Mouse (Mus musculus): Measurements from ENCODE around the gene Gstk1. TPM values are rescaled to one million over a fixed set of nuclear protein-coding genes. Genes with fewer than 3 reads are reported as not detected.

Gstk1 gene
- polyA plus RNA-seq, 1 experiment = 14.8 TPM

DNA sequence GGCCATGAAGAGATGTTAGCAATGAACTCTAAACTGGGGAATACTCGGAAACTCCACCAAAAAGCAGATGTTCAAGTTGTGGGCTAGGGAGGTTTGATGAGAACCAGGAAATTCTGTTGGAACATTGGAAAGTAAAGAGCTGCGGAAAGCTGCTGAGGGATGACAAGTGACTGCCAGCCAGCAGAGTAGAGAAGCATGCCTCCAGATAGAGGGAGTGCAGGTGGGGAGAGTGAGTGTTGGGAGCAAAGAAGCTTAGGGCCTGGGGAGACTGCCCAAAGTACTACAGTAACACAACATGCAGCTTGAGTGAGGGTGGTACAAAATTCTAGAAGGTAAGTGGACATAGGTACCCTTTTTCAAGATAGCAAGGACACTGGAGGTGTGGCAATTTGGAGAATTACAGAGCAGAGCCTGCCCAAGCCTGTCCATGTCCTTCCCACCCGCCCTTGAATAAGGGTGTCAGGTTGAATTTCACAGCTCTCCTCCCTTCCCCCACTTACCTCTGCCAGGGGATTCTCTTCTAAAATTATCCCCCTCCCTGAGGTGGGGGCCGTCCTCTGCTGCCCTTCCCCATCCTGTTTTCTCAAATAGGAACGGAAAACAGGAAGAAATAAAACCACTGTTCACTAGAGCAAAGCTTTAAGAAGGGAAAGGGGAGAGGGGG, 37.3 kb downstream of the Gstk1 start:
- Histone ChIP-seq H3K4me1 (ENCODE audit: control insufficient read depth, insufficient read depth, low read length) (no peaks in the 10 kb centered on the region), H3K9ac (ENCODE audit: low read depth, poor library complexity, severe bottlenecking) (no peak overlapping the region), H3K27ac (ENCODE audit: insufficient read depth, low read length) (no peak overlapping the region), H3K4me3 (ENCODE audit: low read depth, low read length) (no peak overlapping the region), H3K36me3 (ENCODE audit: control insufficient read depth, insufficient read depth, low read length, poor library complexity, severe bottlenecking) (peaks cover 51% of the 10 kb centered on the region), H3K9me3 (replicated peaks; ENCODE audit: control insufficient read depth, insufficient read depth, low read length, poor library complexity, severe bottlenecking) (no peaks in the 10 kb centered on the region), H3K27me3 (ENCODE audit: control insufficient read depth, insufficient read depth, low read length, poor library complexity, severe bottlenecking) (no peaks in the 10 kb centered on the region)
- no peak for TF ChIP-seq POLR2A (IDR thresholded peaks at IDR 0.05; ENCODE audit: insufficient read depth, low read length)
- no peak for TF ChIP-seq EP300 (IDR thresholded peaks at IDR 0.05; ENCODE audit: insufficient read depth, low read depth, low read length)
- no peak for TF ChIP-seq CTCF (IDR thresholded peaks at IDR 0.05; ENCODE audit: low read depth, low read length)

DNA sequence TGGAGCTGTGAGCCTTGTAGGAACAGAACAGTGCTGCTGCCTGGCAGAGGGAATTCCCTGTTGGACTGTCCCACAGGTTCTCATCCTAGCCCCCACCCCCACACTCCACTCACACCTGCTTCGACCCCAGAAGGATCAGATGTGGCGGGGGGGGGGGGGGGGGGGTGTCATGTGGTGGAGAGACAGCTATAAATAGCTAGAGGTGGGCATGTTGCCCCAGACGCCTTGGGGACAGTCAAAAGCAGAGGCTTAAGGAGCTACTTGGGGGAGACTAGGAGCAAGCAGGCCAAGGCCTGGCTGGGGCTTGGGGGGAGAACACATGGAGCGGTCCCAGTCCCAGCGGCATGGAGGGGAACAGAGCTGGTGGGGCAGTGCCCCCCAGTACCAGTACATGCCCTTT, 40.7 kb downstream of the Gstk1 start, which contains the start of gene Clcn1:
Clcn1 (plus strand) TSS at position 238 of the 400 bp plus-strand sequence.
- Histone ChIP-seq H3K27ac (ENCODE audit: insufficient read depth, low read length) (no peak within 1 kb of the TSS), H3K9me3 (replicated peaks; ENCODE audit: control insufficient read depth, insufficient read depth, low read length, poor library complexity, severe bottlenecking) (no peaks in the 10 kb centered on the region), H3K4me3 (ENCODE audit: low read depth, low read length) (no peak within 1 kb of the TSS), H3K27me3 (ENCODE audit: control insufficient read depth, insufficient read depth, low read length, poor library complexity, severe bottlenecking) (no peaks in the 10 kb centered on the region), H3K9ac (ENCODE audit: low read depth, poor library complexity, severe bottlenecking) (no peak within 1 kb of the TSS), H3K36me3 (ENCODE audit: control insufficient read depth, insufficient read depth, low read length, poor library complexity, severe bottlenecking) (peaks cover 19% of the 10 kb centered on the region), H3K4me1 (ENCODE audit: control insufficient read depth, insufficient read depth, low read length) (no peaks in the 10 kb centered on the region)
- TF ChIP-seq EP300 (IDR thresholded peaks at IDR 0.05; ENCODE audit: insufficient read depth, low read depth, low read length) = no peak
- no peak for TF ChIP-seq CTCF (IDR thresholded peaks at IDR 0.05; ENCODE audit: low read depth, low read length)
- no peak for TF ChIP-seq POLR2A (IDR thresholded peaks at IDR 0.05; ENCODE audit: insufficient read depth, low read length)

DNA sequence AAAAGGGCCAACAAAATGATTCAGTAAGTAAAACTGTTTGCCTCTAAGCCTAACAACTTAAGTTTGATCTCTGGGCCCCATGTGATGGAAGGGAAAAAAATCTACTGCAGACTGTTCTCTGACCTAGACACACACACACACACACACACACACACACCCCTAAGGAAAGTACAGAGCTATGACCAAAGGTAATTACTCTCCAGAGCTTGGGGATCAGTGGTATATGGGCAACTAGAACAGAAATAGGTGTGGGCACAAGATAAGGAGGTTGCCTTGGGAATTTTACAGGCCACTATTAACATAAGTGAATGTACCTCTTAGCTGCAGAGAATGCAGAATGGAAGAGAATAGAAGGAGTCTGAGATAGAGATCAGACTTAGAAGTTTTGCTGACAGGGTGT, 41.8 kb downstream of the Gstk1 start:
- no peak overlapping the region for H3K27ac ChIP-seq (ENCODE audit: insufficient read depth, low read length)
- no peak overlapping the region for H3K4me3 ChIP-seq (ENCODE audit: low read depth, low read length)
- H3K9ac ChIP-seq (ENCODE audit: low read depth, poor library complexity, severe bottlenecking) = no peak overlapping the region
- TF ChIP-seq CTCF (IDR thresholded peaks at IDR 0.05; ENCODE audit: low read depth, low read length) (no peak), POLR2A (IDR thresholded peaks at IDR 0.05; ENCODE audit: insufficient read depth, low read length) (no peak), EP300 (IDR thresholded peaks at IDR 0.05; ENCODE audit: insufficient read depth, low read depth, low read length) (no peak)
- H3K27me3 ChIP-seq (ENCODE audit: control insufficient read depth, insufficient read depth, low read length, poor library complexity, severe bottlenecking) = no peaks in the 10 kb centered on the region
- no peaks in the 10 kb centered on the region for H3K4me1 ChIP-seq (ENCODE audit: control insufficient read depth, insufficient read depth, low read length)
- peaks cover 10% of the 10 kb centered on the region for H3K36me3 ChIP-seq (ENCODE audit: control insufficient read depth, insufficient read depth, low read length, poor library complexity, severe bottlenecking)
- H3K9me3 ChIP-seq (replicated peaks; ENCODE audit: control insufficient read depth, insufficient read depth, low read length, poor library complexity, severe bottlenecking) = no peaks in the 10 kb centered on the region

- Histone ChIP-seq H3K27ac (ENCODE audit: insufficient read depth, low read length) (no peak overlapping the region), H3K4me1 (ENCODE audit: control insufficient read depth, insufficient read depth, low read length) (no peaks in the 10 kb centered on the region), H3K27me3 (ENCODE audit: control insufficient read depth, insufficient read depth, low read length, poor library complexity, severe bottlenecking) (no peaks in the 10 kb centered on the region), H3K9ac (ENCODE audit: low read depth, poor library complexity, severe bottlenecking) (no peak overlapping the region), H3K9me3 (replicated peaks; ENCODE audit: control insufficient read depth, insufficient read depth, low read length, poor library complexity, severe bottlenecking) (no peaks in the 10 kb centered on the region), H3K36me3 (ENCODE audit: control insufficient read depth, insufficient read depth, low read length, poor library complexity, severe bottlenecking) (0 out of 2 replicates have a peak, but pooled peaks cover 2% of the 10 kb centered on the region), H3K4me3 (ENCODE audit: low read depth, low read length) (no peak overlapping the region)
- TF ChIP-seq CTCF (IDR thresholded peaks at IDR 0.05; ENCODE audit: low read depth, low read length) (no peak), POLR2A (IDR thresholded peaks at IDR 0.05; ENCODE audit: insufficient read depth, low read length) (no peak), EP300 (IDR thresholded peaks at IDR 0.05; ENCODE audit: insufficient read depth, low read depth, low read length) (no peak)
Measured at GRCm38 (mm10) chr6:42293327-42293726, 47.6 kb downstream of the Gstk1 start.

GRCm38 (mm10) chr6:42295549-42296094, 49.9 kb downstream of the Gstk1 start:
- H3K9me3 ChIP-seq (replicated peaks; ENCODE audit: control insufficient read depth, insufficient read depth, low read length, poor library complexity, severe bottlenecking) = no peaks in the 10 kb centered on the region
- TF ChIP-seq EP300 (IDR thresholded peaks at IDR 0.05; ENCODE audit: insufficient read depth, low read depth, low read length) (no peak), POLR2A (IDR thresholded peaks at IDR 0.05; ENCODE audit: insufficient read depth, low read length) (no peak), CTCF (IDR thresholded peaks at IDR 0.05; ENCODE audit: low read depth, low read length) (no peak)
- H3K4me3 ChIP-seq (ENCODE audit: low read depth, low read length) = no peak overlapping the region
- no peaks in the 10 kb centered on the region for H3K4me1 ChIP-seq (ENCODE audit: control insufficient read depth, insufficient read depth, low read length)
- H3K9ac ChIP-seq (ENCODE audit: low read depth, poor library complexity, severe bottlenecking) = no peak overlapping the region
- H3K27me3 ChIP-seq (ENCODE audit: control insufficient read depth, insufficient read depth, low read length, poor library complexity, severe bottlenecking) = no peaks in the 10 kb centered on the region
- no peak overlapping the region for H3K27ac ChIP-seq (ENCODE audit: insufficient read depth, low read length)
- H3K36me3 ChIP-seq (ENCODE audit: control insufficient read depth, insufficient read depth, low read length, poor library complexity, severe bottlenecking) = 0 out of 2 replicates have a peak, but pooled peaks cover 2% of the 10 kb centered on the region

DNA sequence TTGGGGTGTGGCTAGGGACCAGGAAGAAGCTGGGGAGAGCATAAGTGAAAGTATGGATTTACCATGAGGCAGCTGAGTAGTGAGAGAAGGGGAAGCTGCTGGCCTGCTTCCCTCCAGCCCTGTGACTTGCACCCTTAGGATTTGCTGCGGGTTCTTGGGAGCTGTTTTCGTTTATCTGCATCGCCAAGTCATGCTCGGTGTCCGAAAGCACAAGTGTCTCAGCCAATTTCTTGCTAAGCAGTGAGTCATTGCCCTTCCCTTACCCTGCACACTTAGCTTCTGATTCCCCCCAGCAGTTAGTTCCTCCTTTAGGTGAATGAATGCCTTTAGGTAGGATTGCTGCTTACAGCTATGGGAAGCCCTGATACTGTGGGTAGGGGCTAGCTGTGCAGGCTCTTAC, 53.6 kb downstream of the Gstk1 start:
- Histone ChIP-seq H3K27ac (ENCODE audit: insufficient read depth, low read length) (no peak overlapping the region), H3K9ac (ENCODE audit: low read depth, poor library complexity, severe bottlenecking) (no peak overlapping the region), H3K27me3 (ENCODE audit: control insufficient read depth, insufficient read depth, low read length, poor library complexity, severe bottlenecking) (no peaks in the 10 kb centered on the region), H3K36me3 (ENCODE audit: control insufficient read depth, insufficient read depth, low read length, poor library complexity, severe bottlenecking) (no peaks in the 10 kb centered on the region), H3K4me1 (ENCODE audit: control insufficient read depth, insufficient read depth, low read length) (no peaks in the 10 kb centered on the region), H3K4me3 (ENCODE audit: low read depth, low read length) (no peak overlapping the region), H3K9me3 (replicated peaks; ENCODE audit: control insufficient read depth, insufficient read depth, low read length, poor library complexity, severe bottlenecking) (no peaks in the 10 kb centered on the region)
- TF ChIP-seq CTCF (IDR thresholded peaks at IDR 0.05; ENCODE audit: low read depth, low read length) (no peak), POLR2A (IDR thresholded peaks at IDR 0.05; ENCODE audit: insufficient read depth, low read length) (no peak), EP300 (IDR thresholded peaks at IDR 0.05; ENCODE audit: insufficient read depth, low read depth, low read length) (no peak)

Other genes with a start within 250 kb of the Gstk1 start
- not detected in 2 replicates for gene Sva, start 207.5 kb upstream of the Gstk1 start, polyA plus RNA-seq (2011; ENCODE audit: insufficient read depth, insufficient read length, low read depth, missing spikeins)
- gene Tas2r139, start 105.0 kb upstream of the Gstk1 start, polyA plus RNA-seq (2011; ENCODE audit: insufficient read depth, insufficient read length, low read depth, missing spikeins) = not detected in 2 replicates
- not detected in 2 replicates for gene Tas2r144, start 30.6 kb upstream of the Gstk1 start, polyA plus RNA-seq (2011; ENCODE audit: insufficient read depth, insufficient read length, low read depth, missing spikeins)
- 1.9 and 2.1 TPM in 2 replicates for gene Tmem139, start 16.0 kb downstream of the Gstk1 start, polyA plus RNA-seq (2011; ENCODE audit: insufficient read depth, insufficient read length, low read depth, missing spikeins)
- gene Casp2, start 19.1 kb downstream of the Gstk1 start, polyA plus RNA-seq (2011; ENCODE audit: insufficient read depth, insufficient read length, low read depth, missing spikeins) = 37.3 and 37.8 TPM in 2 replicates
- 4.5 and 7.0 TPM in 2 replicates for gene Clcn1, start 40.8 kb downstream of the Gstk1 start, polyA plus RNA-seq (2011; ENCODE audit: insufficient read depth, insufficient read length, low read depth, missing spikeins)
- 0.63 and 1.3 TPM in 2 replicates for gene Fam131b, start 78.7 kb downstream of the Gstk1 start, polyA plus RNA-seq (2011; ENCODE audit: insufficient read depth, insufficient read length, low read depth, missing spikeins)
- 42.6 and 52.2 TPM in 2 replicates for gene Zyx, start 103.7 kb downstream of the Gstk1 start, polyA plus RNA-seq (2011; ENCODE audit: insufficient read depth, insufficient read length, low read depth, missing spikeins)
- 19.3 and 20.6 TPM in 2 replicates for gene Epha1, start 127.3 kb downstream of the Gstk1 start, polyA plus RNA-seq (2011; ENCODE audit: insufficient read depth, insufficient read length, low read depth, missing spikeins)
- 1.5 TPM in 1 of 2 replicates, not detected in the other for gene Tas2r143, start 154.3 kb downstream of the Gstk1 start, polyA plus RNA-seq (2011; ENCODE audit: insufficient read depth, insufficient read length, low read depth, missing spikeins)
- not detected in 2 replicates for gene Tas2r135, start 159.5 kb downstream of the Gstk1 start, polyA plus RNA-seq (2011; ENCODE audit: insufficient read depth, insufficient read length, low read depth, missing spikeins)
- not detected in 2 replicates for gene Tas2r126, start 188.6 kb downstream of the Gstk1 start, polyA plus RNA-seq (2011; ENCODE audit: insufficient read depth, insufficient read length, low read depth, missing spikeins)
- gene Olfr458, start 219.3 kb downstream of the Gstk1 start, polyA plus RNA-seq (2011; ENCODE audit: insufficient read depth, insufficient read length, low read depth, missing spikeins) = not detected in 2 replicates
- not detected in 2 replicates for gene Olfr457, start 230.4 kb downstream of the Gstk1 start, polyA plus RNA-seq (2011; ENCODE audit: insufficient read depth, insufficient read length, low read depth, missing spikeins)
- gene Olfr456, start 241.3 kb downstream of the Gstk1 start, polyA plus RNA-seq (2011; ENCODE audit: insufficient read depth, insufficient read length, low read depth, missing spikeins) = not detected in 2 replicates

Data from ES-Bruce4 (cell line).